Mouse (Mus musculus): ENCODE data around the gene Tspan3.

DNA sequence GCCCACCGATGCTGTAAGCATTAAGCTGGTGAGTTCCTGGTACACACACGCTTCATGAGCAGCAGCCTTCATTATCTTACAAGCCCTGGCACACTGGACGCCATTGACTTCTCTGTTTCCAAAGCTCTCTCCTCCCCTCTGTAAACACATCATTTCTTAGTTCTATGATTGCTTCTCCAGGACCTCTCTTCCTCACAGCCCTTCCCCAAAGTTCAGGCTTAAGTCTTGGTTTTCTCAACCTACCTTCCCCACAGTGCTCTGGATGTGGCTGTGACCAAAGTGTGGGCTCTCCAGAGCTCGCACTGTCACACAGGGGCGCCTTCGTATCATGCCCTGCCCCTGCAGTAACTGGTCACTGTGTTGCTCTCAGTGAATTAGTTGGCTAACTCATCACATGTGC lies at the start of gene Tspan3:
- TF ChIP-seq POLR2A (IDR thresholded peaks at IDR 0.05; ENCODE audit: extremely low read depth, insufficient read depth, low read length) (no peak), CTCF (IDR thresholded peaks at IDR 0.05; ENCODE audit: extremely low read depth, insufficient read depth, low read length) (no peak)
